Mouse (Mus musculus) liver, embryonic 14.5 days (tissue): ENCODE data around the gene Olfml2b. TPM values are rescaled to one million over a fixed set of nuclear protein-coding genes. Genes with fewer than 3 reads are reported as not detected.

Experiments
- ATAC-seq: fragments of 200-750 bp; cut with Nextera tagmentation; 2 replicates; pipeline ENCODE4 v1.8.0; 2017; ENCODE audit warnings: moderate number of reproducible peaks, mild to moderate bottlenecking, moderate library complexity; ENCODE audit not compliant: insufficient read depth
- DNase-seq, 3 experiments: peaks; one replicate each; pipeline ENCODE4 v3.0.0-alpha.2; 2012 to 2013; ENCODE audit warnings: low read depth in 3 of 3, low spot score in 3 of 3
- H3K27ac ChIP-seq: fragments of 300-500 bp; sonication (generic); 2 replicates; pipeline ENCODE4 v1.5.1; 2014; ENCODE audit warnings: moderate library complexity, mild to moderate bottlenecking, control low read depth, inconsistent platforms
- H3K27me3 ChIP-seq: fragments of 300-500 bp; sonication (generic); 2 replicates; pipeline ENCODE4 v1.6.1; 2014; ENCODE audit warnings: mild to moderate bottlenecking, low read length, moderate library complexity; ENCODE audit not compliant: control insufficient read depth, insufficient read depth
- H3K36me3 ChIP-seq: fragments of 300-500 bp; sonication (generic); replicated peaks from 2 replicates; pipeline ENCODE4 v1.6.1; 2014; ENCODE audit warnings: low read depth; ENCODE audit not compliant: control insufficient read depth, insufficient read depth
- H3K4me1 ChIP-seq, 2 experiments: fragments of 200-500 bp in 1 of 2; fragments of 300-500 bp in 1 of 2; sonication (generic) in 1 of 2; replicated peaks; 2 replicates each; pipeline ENCODE4 v1.6.1; 2012 to 2014; ENCODE audit warnings: antibody characterized with exemption in 1 of 2, inconsistent platforms in 1 of 2, low read length in 1 of 2; ENCODE audit not compliant: control insufficient read depth in 2 of 2, insufficient read depth in 2 of 2
- H3K4me2 ChIP-seq: fragments of 300-500 bp; sonication (generic); 2 replicates; pipeline ENCODE4 v1.6.1; 2014; ENCODE audit warnings: low read depth, mild to moderate bottlenecking, control low read depth, moderate library complexity
- H3K4me3 ChIP-seq, 2 experiments: fragments of 200-500 bp in 1 of 2; fragments of 300-500 bp in 1 of 2; sonication (generic) in 1 of 2; 2 replicates each; pipeline ENCODE4 v1.5.1; 2012 to 2014; ENCODE audit warnings: low read depth in 2 of 2, low read length in 2 of 2, mild to moderate bottlenecking in 2 of 2, control low read depth in 1 of 2, inconsistent platforms in 1 of 2, moderate library complexity in 1 of 2; ENCODE audit not compliant: insufficient read depth in 1 of 2
- H3K9ac ChIP-seq: fragments of 300-500 bp; sonication (generic); replicated peaks from 2 replicates; pipeline ENCODE4 v1.6.1; 2014; ENCODE audit warnings: mild to moderate bottlenecking, control low read depth, moderate library complexity
- H3K9me3 ChIP-seq: fragments of 300-500 bp; sonication (generic); 2 replicates; pipeline ENCODE4 v1.6.1; 2016; ENCODE audit warnings: low read length, mixed read lengths; ENCODE audit not compliant: control insufficient read depth
- CTCF ChIP-seq: IDR thresholded peaks from 2 replicates; pipeline ENCODE4 v1.5.1; 2016; ENCODE audit warnings: antibody characterized with exemption, low read depth, control low read depth
- EP300 ChIP-seq: IDR thresholded peaks from 2 replicates; pipeline ENCODE4 v1.6.1; 2016; ENCODE audit warnings: antibody characterized with exemption, low read depth
- WGBS: fragments of 180-500 bp; shearing (Covaris S2); extraction: QIAGEN DNeasy Blood & Tissue Kit; methylation state at CpG from one replicate; pipeline ENCODE4 v1.1.7; 2014; ENCODE audit not compliant: insufficient replicate concordance; 5-methylcytosine and 5-hydroxymethylcytosine counted together
- polyA plus RNA-seq, 2 experiments: library from polyadenylated mRNA; depleted of rRNA in 1 of 2; stranded (reverse) in 1 of 2; unstranded in 1 of 2; fragments of >200 nt; fragmentation: Nextera tagmentation in 1 of 2; extraction: Ambion mirVana in 1 of 2; gene quantifications; 2 replicates each; pipeline versions ENCODE4 v1.2.1 to v1.2.3; 2012 to 2014

Olfml2b gene
- polyA plus RNA-seq, 2 experiments, result 0.73 to 1.1 TPM

GRCm38 (mm10) chr1:170679624-170680023 is 35.3 kb downstream of the Olfml2b start:
- Histone ChIP-seq H3K4me1 (no peaks in the 10 kb centered on the region), H3K9ac (no peak overlapping the region), H3K36me3 (no peaks in the 10 kb centered on the region), H3K27me3 (no peaks in the 10 kb centered on the region), H3K27ac (no peak overlapping the region), H3K9me3 (no peaks in the 10 kb centered on the region), H3K4me3 (no peak overlapping the region), H3K4me2 (no peak overlapping the region)
- ATAC-seq (no peak), DNase-seq (no peak)
- 45% methylated on average over 2 of the region's 2 CpGs for WGBS
- TF ChIP-seq CTCF, result no peak
- no peak for TF ChIP-seq EP300

DNA sequence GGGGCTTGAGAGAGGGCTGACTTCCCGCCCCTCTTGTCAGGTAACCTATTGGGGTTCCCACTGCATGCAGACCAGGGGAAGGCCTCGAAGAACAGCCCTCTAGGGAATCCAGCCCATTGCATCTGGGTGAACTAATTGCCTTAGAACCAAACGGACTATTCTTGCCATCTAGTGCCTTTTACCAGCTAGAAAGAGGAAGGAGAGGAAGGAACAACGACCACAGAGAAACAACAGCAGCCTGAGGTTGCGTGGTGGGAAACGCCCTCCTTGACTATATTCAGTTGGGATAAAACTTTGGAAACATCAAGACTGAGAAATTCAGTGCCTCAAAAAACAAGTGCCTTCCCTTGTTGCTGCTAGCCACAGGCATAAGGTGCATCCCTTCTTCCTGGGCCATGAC is 39.5 kb downstream of the Olfml2b start:
- 26% methylated on average over 6 of the region's 6 CpGs for WGBS

GRCm38 (mm10) chr1:170689773-170690172 is 45.4 kb downstream of the Olfml2b start:
- Histone ChIP-seq H3K4me1 (no peaks in the 10 kb centered on the region), H3K27me3 (no peaks in the 10 kb centered on the region), H3K27ac (no peak overlapping the region), H3K4me2 (no peak overlapping the region), H3K9ac (no peak overlapping the region), H3K9me3 (no peaks in the 10 kb centered on the region), H3K36me3 (no peaks in the 10 kb centered on the region), H3K4me3 (no peak overlapping the region)
- ATAC-seq (no peak), DNase-seq (no peak)
- TF ChIP-seq EP300 (no peak), CTCF (no peak)
- WGBS, result 67% methylated on average over 8 of the region's 8 CpGs

More for the DNA sequence above, 39.5 kb downstream of the Olfml2b start:
- H3K4me1 ChIP-seq, result no peaks in the 10 kb centered on the region
- no peak for ATAC-seq
- no peaks in the 10 kb centered on the region for H3K36me3 ChIP-seq
- no peak overlapping the region for H3K9ac ChIP-seq
- no peak overlapping the region for H3K4me2 ChIP-seq
- no peak for DNase-seq
- H3K27ac ChIP-seq, result no peak overlapping the region
- H3K4me3 ChIP-seq, result no peak overlapping the region
- H3K27me3 ChIP-seq, result no peaks in the 10 kb centered on the region
- no peaks in the 10 kb centered on the region for H3K9me3 ChIP-seq
- TF ChIP-seq EP300 (no peak), CTCF (no peak)

GRCm38 (mm10) chr1:170691301-170691700 is 47.0 kb downstream of the Olfml2b start:
- Histone ChIP-seq H3K9me3 (no peaks in the 10 kb centered on the region), H3K27ac (no peak overlapping the region), H3K9ac (no peak overlapping the region), H3K27me3 (no peaks in the 10 kb centered on the region), H3K4me3 (no peak overlapping the region), H3K4me1 (no peaks in the 10 kb centered on the region), H3K36me3 (no peaks in the 10 kb centered on the region), H3K4me2 (no peak overlapping the region)
- TF ChIP-seq EP300 (no peak), CTCF (no peak)
- ATAC-seq (no peak), DNase-seq (no peak)
- 65% methylated on average over 5 of the region's 5 CpGs for WGBS

DNA sequence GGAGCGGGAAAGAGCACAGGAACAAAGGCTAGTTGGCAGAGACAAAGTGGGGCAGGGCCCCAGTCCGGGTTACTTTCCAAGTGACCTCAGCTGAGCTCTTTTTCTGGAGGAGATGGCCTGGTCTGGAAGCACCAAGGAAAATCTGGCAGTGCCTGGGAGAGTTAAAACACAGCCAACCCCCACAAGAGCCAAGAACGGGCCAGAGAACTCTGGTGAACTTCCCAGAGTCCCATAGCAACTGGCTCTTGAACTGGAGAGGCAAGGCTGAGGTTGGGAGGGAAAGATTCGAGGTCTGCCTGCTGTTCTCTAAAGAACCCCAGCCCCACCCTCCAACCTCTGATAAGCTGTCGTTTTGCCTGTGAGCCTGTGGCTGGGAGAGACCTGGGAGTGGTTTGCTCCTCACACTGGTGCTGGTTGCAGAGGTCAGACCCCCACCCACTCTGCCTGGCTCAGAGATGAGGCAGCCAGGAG is 50.5 kb downstream of the Olfml2b start:
- Histone ChIP-seq H3K4me3 (no peak overlapping the region), H3K27me3 (no peaks in the 10 kb centered on the region), H3K4me1 (no peaks in the 10 kb centered on the region; a peak in 1 of 4 replicates), H3K27ac (no peak overlapping the region), H3K4me2 (no peak overlapping the region), H3K9me3 (no peaks in the 10 kb centered on the region), H3K9ac (no peak overlapping the region), H3K36me3 (no peaks in the 10 kb centered on the region)
- 34% methylated on average over 5 of the region's 5 CpGs for WGBS
- no peak for DNase-seq
- no peak for ATAC-seq
- TF ChIP-seq CTCF (no peak), EP300 (no peak)

- DNase-seq (no peak), ATAC-seq (no peak)
- H3K4me1 ChIP-seq, result no peaks in the 10 kb centered on the region; a peak in 1 of 4 replicates
- no peak overlapping the region for H3K9ac ChIP-seq
- no peak overlapping the region for H3K4me3 ChIP-seq
- H3K27me3 ChIP-seq, result no peaks in the 10 kb centered on the region
- no peaks in the 10 kb centered on the region for H3K36me3 ChIP-seq
- H3K9me3 ChIP-seq, result no peaks in the 10 kb centered on the region
- WGBS, result 67% methylated on average over 6 of the region's 6 CpGs
- TF ChIP-seq CTCF (no peak), EP300 (no peak)
- no peak overlapping the region for H3K4me2 ChIP-seq
- no peak overlapping the region for H3K27ac ChIP-seq
Observed at GRCm38 (mm10) chr1:170695326-170695725, 51.0 kb downstream of the Olfml2b start.
